Mouse (Mus musculus): ENCODE measurements around the gene 4930556J24Rik. TPM values are rescaled to one million over a fixed set of nuclear protein-coding genes. Genes with fewer than 3 reads are reported as not detected.

The 4930556J24Rik gene
- polyA plus RNA-seq, 1 experiment, result 0.34 TPM

- DNase-seq, result no peak
- H3K4me3 ChIP-seq (ENCODE audit: insufficient read depth, low read depth, low read length), result no peak overlapping the region
- no peaks in the 10 kb centered on the region for H3K27me3 ChIP-seq (replicated peaks; ENCODE audit: control insufficient read depth, insufficient read depth, low read length)
- no peak overlapping the region for H3K27ac ChIP-seq (ENCODE audit: insufficient read depth, low read depth, low read length)
- H3K4me1 ChIP-seq (ENCODE audit: control insufficient read depth, insufficient read depth, low read length), result peaks cover 3% of the 10 kb centered on the region; the same call in 1 of the 2 replicates
- H3K36me3 ChIP-seq (ENCODE audit: control insufficient read depth, insufficient read depth, low read length), result peaks cover 2% of the 10 kb centered on the region
- WGBS, result 90% methylated on average over 7 of the region's 7 CpGs
- TF ChIP-seq POLR2A (IDR thresholded peaks at IDR 0.05; ENCODE audit: low read depth, low read length) (no peak), CTCF (conservative IDR thresholded peaks at IDR 0.05; ENCODE audit: insufficient read depth, insufficient read length, low read depth, low read length) (no peak)
These were observed 3.5 kb downstream of the 4930556J24Rik start for GRCm38 (mm10) chr11:3973081-3973480.

GRCm38 (mm10) chr11:3970361-3970760 lies 6.2 kb downstream of the 4930556J24Rik start:
- DNase-seq, result no peak
- no peak for TF ChIP-seq POLR2A (IDR thresholded peaks at IDR 0.05; ENCODE audit: low read depth, low read length)
- TF ChIP-seq CTCF (conservative IDR thresholded peaks at IDR 0.05; ENCODE audit: insufficient read depth, insufficient read length, low read depth, low read length), result no peak
- H3K36me3 ChIP-seq (ENCODE audit: control insufficient read depth, insufficient read depth, low read length), result no peaks in the 10 kb centered on the region; the same call in 1 of the 2 replicates
- no peaks in the 10 kb centered on the region for H3K27me3 ChIP-seq (replicated peaks; ENCODE audit: control insufficient read depth, insufficient read depth, low read length)
- H3K4me3 ChIP-seq (ENCODE audit: insufficient read depth, low read depth, low read length), result no peak overlapping the region
- WGBS, result 97% methylated on average over 7 of the region's 7 CpGs
- no peaks in the 10 kb centered on the region for H3K4me1 ChIP-seq (ENCODE audit: control insufficient read depth, insufficient read depth, low read length)
- H3K27ac ChIP-seq (ENCODE audit: insufficient read depth, low read depth, low read length), result no peak overlapping the region

GRCm38 (mm10) chr11:3969837-3970236 lies 6.7 kb downstream of the 4930556J24Rik start:
- Histone ChIP-seq H3K4me3 (ENCODE audit: insufficient read depth, low read depth, low read length) (no peak overlapping the region), H3K4me1 (ENCODE audit: control insufficient read depth, insufficient read depth, low read length) (peaks cover 2% of the 10 kb centered on the region; the same call in 1 of the 2 replicates), H3K36me3 (ENCODE audit: control insufficient read depth, insufficient read depth, low read length) (no peaks in the 10 kb centered on the region; the same call in 1 of the 2 replicates), H3K27ac (ENCODE audit: insufficient read depth, low read depth, low read length) (no peak overlapping the region), H3K27me3 (replicated peaks; ENCODE audit: control insufficient read depth, insufficient read depth, low read length) (no peaks in the 10 kb centered on the region)
- 73% methylated on average over 3 of the region's 3 CpGs for WGBS
- no peak for TF ChIP-seq POLR2A (IDR thresholded peaks at IDR 0.05; ENCODE audit: low read depth, low read length)
- peak; percentile 62 for TF ChIP-seq CTCF (conservative IDR thresholded peaks at IDR 0.05; ENCODE audit: insufficient read depth, insufficient read length, low read depth, low read length)
- peak; percentile 57 for DNase-seq

GRCm38 (mm10) chr11:3964416-3965172 lies 12.0 kb downstream of the 4930556J24Rik start:
- no peak for DNase-seq
- Histone ChIP-seq H3K4me3 (ENCODE audit: insufficient read depth, low read depth, low read length) (peak overlapping the region; percentile 81), H3K27ac (ENCODE audit: insufficient read depth, low read depth, low read length) (no peak overlapping the region; the same call in 1 of the 2 replicates), H3K36me3 (ENCODE audit: control insufficient read depth, insufficient read depth, low read length) (no peaks in the 10 kb centered on the region), H3K4me1 (ENCODE audit: control insufficient read depth, insufficient read depth, low read length) (peaks cover 8% of the 10 kb centered on the region; the same call in 1 of the 2 replicates), H3K27me3 (replicated peaks; ENCODE audit: control insufficient read depth, insufficient read depth, low read length) (no peaks in the 10 kb centered on the region)
- TF ChIP-seq CTCF (conservative IDR thresholded peaks at IDR 0.05; ENCODE audit: insufficient read depth, insufficient read length, low read depth, low read length), result no peak
- TF ChIP-seq POLR2A (IDR thresholded peaks at IDR 0.05; ENCODE audit: low read depth, low read length), result no peak
- 10% methylated on average over 11 of the region's 11 CpGs for WGBS

- Histone ChIP-seq H3K4me3 (ENCODE audit: insufficient read depth, low read depth, low read length) (peak within 1 kb of the TSS; percentile 81), H3K4me1 (ENCODE audit: control insufficient read depth, insufficient read depth, low read length) (peaks cover 8% of the 10 kb centered on the region; the same call in 1 of the 2 replicates), H3K36me3 (ENCODE audit: control insufficient read depth, insufficient read depth, low read length) (no peaks in the 10 kb centered on the region), H3K27ac (ENCODE audit: insufficient read depth, low read depth, low read length) (peak within 1 kb of the TSS; percentile 46), H3K27me3 (replicated peaks; ENCODE audit: control insufficient read depth, insufficient read depth, low read length) (no peaks in the 10 kb centered on the region)
- under 1% methylated on average over 31 of the region's 31 CpGs for WGBS
- peak; percentile 92 for DNase-seq
- TF ChIP-seq POLR2A (IDR thresholded peaks at IDR 0.05; ENCODE audit: low read depth, low read length) (no peak), CTCF (conservative IDR thresholded peaks at IDR 0.05; ENCODE audit: insufficient read depth, insufficient read length, low read depth, low read length) (no peak)
These were observed 12.8 kb downstream of the 4930556J24Rik start, which contains the start of gene Pes1 for GRCm38 (mm10) chr11:3963610-3964415. Pes1 (plus strand) TSS chr11:3963975.

- TF ChIP-seq CTCF (conservative IDR thresholded peaks at IDR 0.05; ENCODE audit: insufficient read depth, insufficient read length, low read depth, low read length) (no peak), POLR2A (IDR thresholded peaks at IDR 0.05; ENCODE audit: low read depth, low read length) (no peak)
- Histone ChIP-seq H3K27me3 (replicated peaks; ENCODE audit: control insufficient read depth, insufficient read depth, low read length) (no peaks in the 10 kb centered on the region), H3K4me3 (ENCODE audit: insufficient read depth, low read depth, low read length) (peak overlapping the region; percentile 44), H3K4me1 (ENCODE audit: control insufficient read depth, insufficient read depth, low read length) (peaks cover 8% of the 10 kb centered on the region; the same call in 1 of the 2 replicates), H3K27ac (ENCODE audit: insufficient read depth, low read depth, low read length) (peak overlapping the region; percentile 46; the same call in 1 of the 2 replicates), H3K36me3 (ENCODE audit: control insufficient read depth, insufficient read depth, low read length) (no peaks in the 10 kb centered on the region)
- whole genome bisulfite sequencing, result 76% methylated on average over 10 of the region's 10 CpGs
- DNase-seq, result no peak
These were observed 13.4 kb downstream of the 4930556J24Rik start for GRCm38 (mm10) chr11:3963155-3963554.
